Mouse (Mus musculus) CD4-positive, CD25-positive, alpha-beta regulatory T cell, adult 2 months (primary cell): ENCODE measurements at regions not wholly inside any gene's neighbourhood (a gene's known extent, or its start where the extent isn't known, plus 50 kb on each side); places are given as distances from the start of the nearest gene placed in this dataset.

Experiments used
- DNase-seq: peaks from one replicate; pipeline ENCODE4 v3.0.0-alpha.2; 2012; ENCODE audit warnings: low read depth, low spot score

DNA sequence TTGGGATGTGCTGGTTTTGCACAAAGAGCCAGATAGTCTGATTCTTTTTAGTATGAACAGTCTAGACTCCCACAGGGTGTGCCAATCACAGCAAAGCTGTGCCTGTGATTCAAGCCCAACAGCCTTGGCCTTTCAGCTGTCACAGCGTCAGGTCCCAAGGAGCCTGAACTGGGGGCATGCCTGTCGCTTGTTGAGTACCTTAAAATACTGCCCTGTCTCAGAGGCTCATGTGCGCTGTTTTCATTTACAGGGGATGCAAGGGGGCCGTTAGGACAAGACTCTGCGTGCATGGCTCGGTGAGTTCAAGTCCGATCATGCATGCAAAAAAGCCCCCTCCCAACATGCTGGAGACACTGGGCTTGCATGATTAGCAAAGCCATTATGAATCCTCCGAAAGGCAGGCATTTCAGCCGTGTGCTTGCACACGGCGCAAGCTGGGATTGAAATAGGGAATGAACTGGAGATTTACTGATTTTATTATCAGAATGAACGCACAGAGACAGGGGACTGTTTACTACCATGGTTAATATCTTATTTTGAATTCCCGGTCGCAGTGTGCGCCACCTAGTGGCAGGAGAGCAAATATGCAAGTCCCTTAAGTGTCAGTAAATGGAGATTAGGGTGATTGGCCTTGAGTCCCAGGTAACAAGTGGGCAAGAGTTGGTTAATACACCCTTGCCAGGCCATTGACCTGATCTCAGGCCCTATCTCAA, 332.8 kb upstream of the Camk1g start:
- peak; percentile 61 for DNase-seq

- DNase-seq: no peak
Measured at GRCm38 (mm10) chr1:193700217-193700616, 330.1 kb upstream of the Camk1g start.

GRCm38 (mm10) chr1:193698603-193699266, 328.6 kb upstream of the Camk1g start:
- DNase-seq: peak; percentile 31

DNA sequence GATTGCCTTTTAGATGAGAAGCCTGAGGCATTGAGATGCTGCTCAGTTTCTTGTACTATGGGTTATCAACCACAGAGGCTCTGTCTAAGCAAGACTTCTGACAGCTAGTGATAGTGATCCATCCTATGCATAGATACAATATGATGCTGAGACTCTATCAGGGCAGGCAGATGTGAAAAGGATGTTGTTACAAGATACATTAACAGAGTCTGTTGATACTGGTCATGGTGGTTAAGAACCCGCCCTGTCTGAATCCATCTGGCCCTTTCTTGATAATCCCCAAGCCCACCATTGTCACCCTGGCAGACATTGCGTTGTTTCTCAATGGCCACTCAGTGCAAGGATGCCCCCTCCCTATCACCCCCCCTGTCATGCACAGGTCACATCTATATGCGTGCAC, 327.8 kb upstream of the Camk1g start:
- no peak for DNase-seq

- DNase-seq: no peak
Measured at GRCm38 (mm10) chr1:193697001-193697400, 326.9 kb upstream of the Camk1g start.

- no peak for DNase-seq
Measured at GRCm38 (mm10) chr1:193692991-193693390, 322.9 kb upstream of the Camk1g start.

GRCm38 (mm10) chr1:193689601-193690000, 319.5 kb upstream of the Camk1g start:
- DNase-seq: no peak

- DNase-seq: no peak
Measured at GRCm38 (mm10) chr1:193682917-193683316, 312.8 kb upstream of the Camk1g start.

- no peak for DNase-seq
Measured at GRCm38 (mm10) chr1:193678448-193678847, 308.4 kb upstream of the Camk1g start.

- DNase-seq: peak; percentile 2
Measured at GRCm38 (mm10) chr1:193673236-193673830, 303.2 kb upstream of the Camk1g start.

GRCm38 (mm10) chr1:193672681-193673080, 302.6 kb upstream of the Camk1g start:
- no peak for DNase-seq

- DNase-seq: no peak
Measured at GRCm38 (mm10) chr1:193671816-193672254, 301.7 kb upstream of the Camk1g start.

GRCm38 (mm10) chr1:193671046-193671445, 300.9 kb upstream of the Camk1g start:
- DNase-seq: no peak

- DNase-seq: no peak
Measured at GRCm38 (mm10) chr1:193670008-193670407, 299.9 kb upstream of the Camk1g start.

DNA sequence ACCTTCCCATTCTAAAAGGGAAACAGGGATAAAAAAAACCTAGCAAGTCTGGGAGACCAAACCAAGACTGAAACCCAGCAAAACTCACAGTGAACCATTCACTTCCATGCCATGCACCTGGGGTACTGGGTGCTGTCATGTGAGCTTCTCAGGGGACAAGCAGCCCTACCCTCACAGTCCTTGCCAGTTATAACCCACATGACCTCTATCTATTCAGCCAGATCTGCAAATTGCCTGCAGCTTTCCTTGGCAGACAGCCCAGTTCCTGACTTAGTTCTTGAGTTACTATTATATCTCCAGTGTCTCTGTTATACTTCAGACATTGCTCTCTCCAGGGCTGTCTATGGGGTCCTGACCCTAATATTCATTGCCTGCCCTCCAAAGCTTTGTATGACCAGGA, 298.7 kb upstream of the Camk1g start:
- no peak for DNase-seq

DNA sequence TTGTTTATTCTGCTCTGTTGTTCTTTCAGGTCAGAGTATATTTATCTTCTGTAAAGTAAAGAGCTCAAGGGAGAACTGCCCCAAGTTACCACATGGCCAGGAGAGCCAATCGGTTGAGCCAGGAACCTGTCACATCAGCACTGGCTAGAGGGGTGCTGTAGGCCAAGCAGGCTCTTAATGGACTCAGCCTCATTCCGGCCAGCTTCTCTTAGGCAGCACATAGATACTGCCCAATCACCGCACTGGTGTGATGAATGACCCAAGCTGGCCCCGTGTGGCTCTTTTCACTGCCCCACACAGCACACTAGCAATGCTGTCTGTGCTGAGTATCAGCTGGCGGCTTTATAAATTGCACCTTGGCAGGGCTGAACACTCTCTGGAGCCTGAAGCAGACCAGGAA, 295.8 kb upstream of the Camk1g start:
- DNase-seq: no peak

DNA sequence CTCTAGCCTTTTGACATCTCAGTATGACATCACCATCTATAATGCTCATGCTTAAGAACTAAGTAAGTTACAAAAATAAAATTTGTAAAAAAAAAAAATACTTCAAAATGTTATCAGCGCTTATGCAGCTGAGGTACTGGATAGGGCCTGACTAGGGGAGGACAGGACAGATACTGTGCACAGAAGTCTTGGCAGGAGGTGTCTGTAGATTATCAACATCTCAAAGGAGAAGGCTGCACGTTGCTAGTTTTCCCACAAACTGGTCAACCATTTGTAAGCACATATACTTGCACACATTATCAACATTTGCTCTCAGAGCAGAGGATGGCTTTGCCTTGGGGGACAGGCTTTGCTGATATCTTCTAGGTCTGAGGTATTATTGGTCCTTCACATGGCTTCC, 294.5 kb upstream of the Camk1g start:
- no peak for DNase-seq

GRCm38 (mm10) chr1:193663587-193663986, 293.5 kb upstream of the Camk1g start:
- no peak for DNase-seq

DNA sequence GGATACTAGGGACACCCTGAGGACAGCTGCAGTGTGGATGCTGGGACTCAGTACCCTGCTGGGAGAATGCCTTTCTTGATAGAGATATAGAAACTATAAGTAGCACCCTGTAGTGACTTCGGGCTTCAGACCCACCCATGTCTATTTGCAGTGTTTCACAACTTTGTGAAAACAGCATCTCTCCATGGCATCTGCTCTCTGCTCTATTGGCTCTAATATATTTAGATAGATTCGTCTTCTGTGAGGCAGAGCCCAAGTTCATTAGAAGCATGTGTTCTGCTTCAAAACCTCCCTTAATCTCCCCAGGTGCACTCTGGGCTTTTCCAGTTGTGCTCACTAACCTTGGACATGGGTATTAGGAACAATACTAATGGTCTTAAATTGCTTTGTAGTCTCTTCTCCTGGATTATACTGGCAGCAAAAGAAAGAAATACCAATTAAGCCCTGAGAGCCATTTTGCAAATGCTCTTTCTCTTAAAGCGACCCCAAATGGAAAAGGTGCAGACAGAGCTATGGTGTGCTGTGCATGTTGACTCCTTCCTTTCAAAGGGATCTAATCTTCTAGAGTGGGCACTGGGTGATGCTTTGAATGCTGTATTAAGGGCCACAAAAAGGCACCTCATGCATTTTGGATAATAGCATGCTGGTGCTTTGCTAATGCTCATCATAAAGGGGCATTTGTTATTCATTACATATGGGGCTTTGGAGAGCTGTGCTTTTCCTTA, 292.2 kb upstream of the Camk1g start:
- DNase-seq: no peak

DNA sequence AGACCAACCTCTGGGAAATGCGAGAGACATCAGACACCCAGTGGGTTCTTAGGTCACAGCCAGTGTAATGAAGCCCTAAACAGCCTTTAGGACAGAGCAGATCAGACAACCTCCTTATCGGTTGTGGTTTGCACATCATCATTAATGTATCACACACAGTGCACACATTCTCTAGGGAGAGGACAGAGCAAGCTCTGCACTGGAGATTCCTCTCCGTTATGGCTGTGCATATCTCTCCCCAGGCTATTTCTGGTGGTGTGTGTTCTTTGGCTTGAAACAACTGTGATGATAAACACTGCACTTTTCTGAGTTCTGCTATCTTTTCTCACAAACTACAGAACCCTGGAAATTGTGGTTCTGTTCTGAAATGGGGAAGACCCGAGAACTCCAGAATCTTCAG, 291.3 kb upstream of the Camk1g start:
- DNase-seq: no peak

DNA sequence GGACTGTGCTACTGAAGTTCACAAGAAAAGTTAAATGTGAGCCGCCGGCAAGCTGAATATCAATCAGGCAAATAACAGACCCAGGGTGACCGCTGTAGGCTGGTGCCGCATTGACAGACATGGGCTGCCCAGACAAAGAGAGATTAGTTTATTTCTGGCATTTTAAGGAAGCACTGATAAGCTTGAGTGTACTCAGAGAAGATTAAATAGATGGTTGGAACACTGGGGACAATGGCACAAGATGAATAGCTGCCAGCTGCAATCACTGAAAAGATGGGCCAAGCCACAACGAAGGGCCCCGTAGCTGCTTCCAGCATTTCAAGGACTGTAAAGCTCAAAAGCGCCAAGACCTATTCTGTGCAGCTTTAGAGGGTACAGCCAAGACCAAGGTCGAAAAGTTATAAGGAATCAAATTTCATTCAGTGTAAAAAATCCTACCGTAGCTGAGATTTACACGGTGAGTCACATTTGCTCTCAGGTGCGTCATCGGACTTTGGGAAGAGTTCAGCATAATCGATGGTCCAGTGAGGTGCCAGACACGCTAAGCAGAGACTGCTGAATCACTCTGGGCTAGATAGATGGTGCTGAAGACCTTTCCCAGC, 285.1 kb upstream of the Camk1g start:
- no peak for DNase-seq

GRCm38 (mm10) chr1:193650275-193650674, 280.2 kb upstream of the Camk1g start:
- DNase-seq: no peak
